Mouse (Mus musculus) C2C12 (cell line): Measurements from ENCODE around the gene Hoxd3.

Source experiments
- CTCF ChIP-seq: IDR thresholded peaks from one replicate; pipeline ENCODE4 v1.5.1; 2011; ENCODE audit not compliant: control insufficient read depth, insufficient read depth, insufficient read length
- MAX ChIP-seq: IDR thresholded peaks from one replicate; pipeline ENCODE4 v1.6.1; 2011; ENCODE audit warnings: mild to moderate bottlenecking, control low read depth
- MYOD1 ChIP-seq: IDR thresholded peaks from one replicate; pipeline ENCODE4 v1.6.1; 2011; ENCODE audit warnings: low read depth; ENCODE audit not compliant: control insufficient read depth, insufficient read length

GRCm38 (mm10) chr2:74740311-74741091, 28.8 kb downstream of the Hoxd3 start:
- no peak for TF ChIP-seq CTCF
- TF ChIP-seq MAX: no peak
- no peak for TF ChIP-seq MYOD1
